Mouse (Mus musculus): ENCODE results near the gene Gm20388.
"Not testable (repeated sequence)": the region's sequence is repeated elsewhere in the genome, so short reads cannot be mapped to it uniquely, and the experiment has no call there.

Gene Gm20388

GRCm38 (mm10) chr8:122632134-122632533, 2721.5 kb downstream of the Gm20388 start:
- not testable (repeated sequence) for DNase-seq

GRCm38 (mm10) chr8:122633205-122633604, 2722.6 kb downstream of the Gm20388 start:
- DNase-seq, result no peak

DNA sequence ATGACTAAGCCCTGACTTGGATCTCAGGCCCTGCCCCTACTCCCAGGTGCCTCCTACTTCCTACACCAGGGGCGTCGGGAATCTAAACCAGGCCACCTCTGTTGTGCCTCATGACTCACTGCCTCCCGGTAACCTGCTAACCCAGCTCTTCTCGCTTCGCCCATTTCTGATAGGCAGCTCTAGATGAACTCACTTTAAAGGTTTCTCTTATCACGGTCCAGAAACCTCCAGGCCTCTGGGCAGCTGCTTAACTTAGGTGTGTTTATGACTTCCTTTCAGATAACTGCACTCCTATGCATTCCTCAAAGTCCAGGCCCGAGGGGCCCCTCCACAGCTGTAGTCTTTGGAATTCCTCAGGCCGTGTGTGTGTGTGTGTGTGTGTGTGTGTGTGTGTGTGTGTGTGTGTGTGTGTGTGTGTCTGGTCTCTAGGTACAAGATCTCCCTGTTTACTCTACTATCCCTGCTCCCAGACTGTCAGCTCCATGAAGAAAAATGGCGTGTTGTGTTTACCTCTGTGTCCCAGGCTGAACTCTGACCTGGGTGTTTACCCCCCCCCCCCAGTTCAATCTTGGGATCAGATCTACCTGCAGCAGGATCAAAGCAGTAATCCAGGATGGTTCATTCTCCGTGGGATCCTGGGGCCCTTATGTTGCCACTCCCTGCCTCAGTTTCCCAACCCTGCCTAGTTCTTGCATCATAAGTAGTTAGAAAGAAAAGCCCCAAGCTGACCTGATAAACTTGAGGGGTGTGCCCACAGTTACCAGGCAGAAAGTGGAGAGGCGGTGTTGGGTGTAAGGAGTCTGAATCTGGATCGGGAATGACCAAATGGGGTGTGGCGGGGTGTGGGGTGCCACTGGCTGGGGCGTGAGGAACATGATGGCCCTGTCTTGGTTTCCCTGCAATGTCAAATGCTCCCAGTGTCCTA, 2725.5 kb downstream of the Gm20388 start:
- DNase-seq, result no peak

- no peak for DNase-seq
Observed at GRCm38 (mm10) chr8:122636803-122637175, 2726.1 kb downstream of the Gm20388 start.

DNA sequence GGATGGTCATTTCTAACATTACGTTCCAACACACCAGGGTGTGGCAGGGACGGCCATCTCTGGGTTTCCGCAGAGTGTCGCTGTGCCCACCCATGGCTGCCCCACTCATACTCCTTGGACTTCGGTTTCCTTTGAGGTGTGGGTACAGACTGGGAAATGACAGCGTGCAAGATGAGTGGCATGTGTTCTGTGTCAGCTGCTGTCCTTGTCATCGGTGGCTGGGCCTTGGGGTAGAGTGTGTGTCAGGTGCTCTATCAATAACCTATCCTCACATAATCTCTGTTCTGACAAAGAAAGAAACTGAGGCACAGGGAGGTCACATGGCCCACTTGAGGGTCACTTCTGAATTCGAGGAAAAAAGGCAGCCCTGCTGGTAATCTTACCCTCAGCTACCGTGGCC, 2726.6 kb downstream of the Gm20388 start:
- no peak for DNase-seq

DNA sequence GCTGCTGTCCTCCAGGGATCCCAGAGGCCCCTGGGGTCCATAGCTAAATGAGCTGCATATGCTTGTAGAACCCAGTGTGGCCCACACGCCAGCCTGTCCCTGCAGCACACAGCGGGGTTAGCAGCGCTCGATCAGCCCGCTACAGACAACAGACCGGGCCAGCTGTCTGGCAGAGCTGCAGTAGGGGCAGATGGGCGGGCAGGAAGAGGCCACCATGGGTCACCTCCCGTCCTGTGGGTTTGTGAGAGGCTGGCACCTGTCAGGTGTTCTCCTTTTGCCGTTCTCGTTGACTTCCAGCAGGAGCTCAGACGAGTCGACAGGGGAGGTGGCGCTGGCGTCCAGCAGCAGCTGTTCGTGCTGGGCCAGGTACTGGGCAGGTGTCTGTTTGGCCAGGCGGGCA, 2728.0 kb downstream of the Gm20388 start:
- no peak for DNase-seq

GRCm38 (mm10) chr8:122639521-122640248, 2729.0 kb downstream of the Gm20388 start:
- no peak for DNase-seq

DNA sequence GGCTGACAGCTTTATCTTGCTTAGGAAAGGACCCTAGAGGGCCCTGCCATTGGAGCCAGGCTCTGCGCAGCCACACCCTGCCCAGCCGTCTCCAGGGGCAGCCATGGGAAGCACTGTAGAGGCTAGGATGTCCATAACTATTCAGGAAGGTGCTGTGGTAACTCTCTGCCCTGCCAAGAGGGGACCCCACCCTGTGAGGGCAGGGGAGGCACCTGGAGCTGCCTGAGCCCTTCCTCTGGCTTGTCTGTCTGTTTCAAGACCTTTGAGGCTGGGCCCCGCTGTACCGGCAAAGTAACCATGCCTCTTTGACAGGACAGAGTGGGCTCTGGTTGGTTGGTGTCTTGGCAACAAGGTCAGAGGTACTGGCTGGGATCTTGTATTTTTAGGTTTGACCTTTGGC, 2730.2 kb downstream of the Gm20388 start:
- no peak for DNase-seq

DNA sequence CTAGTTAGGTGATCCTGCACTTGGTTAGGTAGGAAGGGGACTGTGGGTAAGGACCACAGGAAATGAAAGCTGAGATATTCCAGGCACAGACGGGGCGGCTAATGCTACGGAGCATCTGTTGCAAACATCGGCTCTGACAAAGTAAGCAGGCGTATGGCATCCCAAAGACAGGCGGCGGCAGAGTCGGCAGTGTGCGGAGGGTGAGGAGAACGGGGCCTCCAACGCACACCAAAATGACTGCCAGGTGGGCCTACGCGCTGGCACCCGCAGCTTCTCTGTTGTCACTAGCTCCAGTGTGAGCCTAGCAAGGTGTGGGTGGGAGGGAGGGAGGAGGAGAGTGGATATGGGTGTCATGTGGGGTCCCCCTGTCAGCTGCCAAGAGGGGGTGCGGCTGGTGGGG, 2730.8 kb downstream of the Gm20388 start:
- DNase-seq, result no peak

DNA sequence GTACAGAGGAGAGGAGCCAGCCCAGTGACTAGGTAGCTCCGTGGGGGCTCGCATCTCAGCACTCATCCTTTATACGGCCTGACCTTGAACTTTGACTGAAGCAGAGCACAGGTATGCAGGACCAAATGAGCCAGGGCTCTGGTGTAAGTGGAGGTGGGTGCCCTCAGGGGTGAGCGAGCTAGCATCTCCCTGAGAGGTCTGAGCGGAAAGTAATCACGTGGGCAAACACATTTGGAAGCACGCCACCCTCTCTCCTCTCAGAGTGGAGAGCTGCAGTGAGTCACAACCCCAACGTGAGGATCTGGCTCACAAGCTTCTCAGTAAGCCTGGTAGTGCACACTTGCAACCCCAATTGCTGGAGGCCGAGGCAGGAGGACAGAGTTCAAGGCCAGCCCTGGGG, 2731.4 kb downstream of the Gm20388 start:
- DNase-seq, result no peak

DNA sequence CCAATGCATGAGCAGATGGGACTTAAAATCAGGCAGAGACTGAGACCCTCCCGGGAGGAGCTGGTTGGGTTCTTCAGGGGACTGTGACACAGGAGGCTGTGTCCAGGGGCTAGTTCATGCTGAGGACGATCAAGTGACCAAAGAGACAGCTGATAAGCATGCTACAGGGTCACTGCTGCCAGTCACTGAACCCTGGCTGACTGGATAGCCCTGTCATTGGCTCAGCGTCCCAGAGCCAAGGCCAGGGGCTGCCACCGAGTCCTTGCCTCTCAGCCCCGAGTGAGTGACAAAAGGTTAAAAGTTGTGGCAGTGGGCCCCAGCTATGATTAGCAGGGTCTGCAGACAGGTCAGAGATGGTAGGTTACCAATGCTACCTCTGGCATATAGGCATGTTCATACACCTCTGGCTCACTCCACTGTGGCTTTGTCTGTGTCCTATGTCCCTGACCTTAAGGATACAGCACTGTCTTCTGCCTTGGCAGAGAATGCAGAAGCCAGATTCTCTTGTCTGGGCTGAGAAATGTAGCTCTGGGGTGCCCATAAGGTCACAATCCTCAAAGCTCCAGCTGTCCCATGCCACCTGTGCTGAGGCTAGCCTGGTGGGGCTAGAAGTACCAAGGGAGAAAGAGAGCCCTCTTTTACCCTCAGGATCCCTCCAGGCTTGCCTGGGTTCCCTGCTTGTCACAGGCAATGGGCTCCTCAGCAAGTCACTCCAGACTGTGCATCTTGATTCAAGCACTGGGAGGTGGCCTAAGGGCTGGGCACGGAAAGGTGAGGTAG, 2733.7 kb downstream of the Gm20388 start:
- DNase-seq, result no peak

- no peak for DNase-seq
Observed at GRCm38 (mm10) chr8:122646337-122646736, 2735.7 kb downstream of the Gm20388 start.

DNA sequence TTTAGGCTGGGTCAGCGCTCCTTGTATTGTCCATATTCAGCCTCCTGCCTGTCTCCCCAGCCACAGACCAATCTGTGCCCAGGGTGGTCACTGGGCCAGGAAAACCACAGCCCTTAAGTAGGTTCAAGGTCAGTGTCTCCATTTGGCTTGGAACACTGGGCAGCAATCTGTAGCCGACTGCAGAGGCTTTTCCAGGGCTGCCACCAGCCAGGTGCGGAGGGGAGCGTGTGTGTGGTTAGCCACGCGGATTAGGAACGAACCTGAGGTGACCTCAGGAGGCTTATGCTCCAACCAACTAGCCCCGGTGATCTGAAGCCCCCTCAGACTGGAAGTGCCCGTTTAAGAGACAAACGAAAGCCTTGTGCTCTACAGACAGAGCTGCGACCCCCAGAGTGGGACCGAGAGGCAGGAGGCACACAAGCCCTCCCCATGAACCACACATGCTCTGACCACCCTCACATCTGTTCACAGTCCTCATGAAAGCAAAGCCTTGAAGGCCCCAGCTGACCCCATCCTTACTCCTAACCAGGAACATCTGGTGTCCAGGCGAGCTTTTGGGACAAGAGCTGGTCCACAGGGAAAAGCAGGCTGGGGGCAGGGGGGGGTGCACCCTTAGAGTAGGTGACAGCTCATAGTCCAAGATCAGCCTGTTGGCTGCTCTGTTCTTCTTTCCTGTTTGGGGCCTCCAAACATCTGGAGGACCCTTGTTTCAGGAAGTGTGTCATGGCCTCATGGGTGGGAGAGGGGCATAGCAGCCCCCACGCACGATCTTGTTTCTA, 2737.7 kb downstream of the Gm20388 start:
- no peak for DNase-seq

DNA sequence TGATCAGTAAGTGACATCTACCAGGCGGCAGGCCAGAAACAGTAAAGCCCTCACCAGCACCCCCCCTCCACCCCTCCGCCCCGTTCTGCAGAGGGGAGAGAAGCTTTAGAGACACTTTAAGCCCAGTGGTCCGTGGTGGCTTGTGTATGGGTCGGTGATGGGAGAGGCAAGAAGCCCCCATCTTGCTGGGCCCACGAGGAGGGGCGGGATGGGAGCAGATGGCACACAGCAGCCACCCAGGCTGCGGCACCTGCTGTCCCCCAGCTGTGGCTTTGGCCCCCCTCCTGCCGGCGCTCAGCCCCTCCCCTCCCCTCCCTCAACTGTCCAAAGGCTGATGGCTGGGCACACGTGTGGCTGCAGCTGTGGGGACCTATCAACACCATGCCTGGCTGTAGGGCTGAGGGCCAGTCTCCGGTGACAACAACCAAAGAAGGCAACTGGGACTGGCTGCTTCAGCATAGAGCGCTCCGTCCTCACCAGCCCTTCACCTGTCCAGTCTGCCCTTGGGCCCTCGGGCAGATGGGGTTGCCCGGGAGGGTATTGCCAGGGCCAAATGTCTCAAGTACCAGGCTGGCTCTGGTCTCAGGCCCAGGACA, 2740.8 kb downstream of the Gm20388 start:
- DNase-seq, result no peak

GRCm38 (mm10) chr8:122652643-122653042, 2742.0 kb downstream of the Gm20388 start:
- DNase-seq, result no peak

DNA sequence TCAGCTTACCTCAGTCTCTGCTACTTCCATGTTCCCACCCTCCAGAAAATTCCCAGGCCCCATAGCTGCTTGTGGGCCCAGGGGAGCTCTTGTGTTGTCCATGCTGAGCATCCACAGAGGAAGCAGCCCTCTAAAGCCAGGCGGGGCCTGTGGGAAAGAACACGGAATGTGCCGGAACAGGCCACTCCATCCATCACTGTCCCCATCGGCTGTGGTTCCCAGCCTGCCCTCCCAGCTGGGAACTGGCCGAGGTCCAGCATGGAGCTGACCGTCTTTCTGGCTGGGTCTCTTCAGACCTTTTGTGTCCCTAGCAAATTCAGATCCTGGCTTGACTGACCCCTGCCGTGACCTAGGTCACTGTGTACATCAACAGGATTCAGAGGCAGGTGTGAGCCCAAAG, 2744.1 kb downstream of the Gm20388 start:
- DNase-seq, result no peak

GRCm38 (mm10) chr8:122656056-122656999, 2745.7 kb downstream of the Gm20388 start:
- DNase-seq, result no peak

DNA sequence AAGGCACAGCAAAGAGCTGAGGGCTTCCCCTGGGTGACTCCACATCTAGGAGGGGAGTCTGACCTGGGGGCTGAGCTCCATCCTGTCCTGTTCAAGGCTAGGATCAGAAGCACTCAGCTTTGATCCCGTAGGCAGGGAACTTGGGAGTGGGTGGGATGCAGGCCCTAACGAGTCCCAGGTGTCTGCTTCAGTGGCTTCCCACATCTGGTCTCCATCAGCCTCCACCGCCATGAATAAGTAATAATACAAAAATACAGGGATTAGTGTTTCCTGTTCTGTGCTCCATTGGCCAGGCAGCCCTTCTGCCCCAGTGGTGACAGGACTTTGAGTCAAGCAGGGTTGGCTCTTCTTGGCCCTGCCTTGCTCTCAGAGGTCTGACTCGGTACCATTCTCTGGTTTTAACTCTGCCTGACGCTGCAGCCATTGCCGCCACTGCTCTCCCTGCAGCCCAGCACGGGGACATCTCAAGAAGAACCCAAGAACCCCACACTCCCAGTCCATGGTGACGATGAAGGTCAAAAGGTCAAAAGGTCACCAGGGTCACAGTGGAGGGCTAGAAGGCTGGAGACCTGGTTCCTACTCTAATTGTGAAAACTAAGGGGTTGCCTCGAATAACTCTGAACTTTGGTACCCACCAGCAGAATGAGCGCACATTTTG, 2747.6 kb downstream of the Gm20388 start:
- DNase-seq, result no peak

DNA sequence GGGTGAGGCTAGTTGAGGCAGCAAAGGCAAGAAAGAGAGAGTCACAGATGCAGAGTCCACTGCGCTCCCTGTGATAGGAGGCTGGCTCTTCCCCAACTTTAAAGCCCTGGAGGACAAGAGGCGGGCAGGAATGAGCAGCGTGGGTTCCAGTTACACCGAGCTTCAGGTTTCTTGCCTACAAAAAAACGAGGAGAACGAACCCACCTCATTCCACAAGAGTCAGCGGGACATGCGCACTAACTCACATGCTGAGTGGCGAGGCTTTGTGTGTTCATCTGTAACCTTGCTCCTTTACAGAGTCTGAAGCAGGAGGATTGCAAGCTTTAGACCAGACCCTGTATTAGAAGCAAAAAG, 2748.1 kb downstream of the Gm20388 start:
- no peak for DNase-seq

DNA sequence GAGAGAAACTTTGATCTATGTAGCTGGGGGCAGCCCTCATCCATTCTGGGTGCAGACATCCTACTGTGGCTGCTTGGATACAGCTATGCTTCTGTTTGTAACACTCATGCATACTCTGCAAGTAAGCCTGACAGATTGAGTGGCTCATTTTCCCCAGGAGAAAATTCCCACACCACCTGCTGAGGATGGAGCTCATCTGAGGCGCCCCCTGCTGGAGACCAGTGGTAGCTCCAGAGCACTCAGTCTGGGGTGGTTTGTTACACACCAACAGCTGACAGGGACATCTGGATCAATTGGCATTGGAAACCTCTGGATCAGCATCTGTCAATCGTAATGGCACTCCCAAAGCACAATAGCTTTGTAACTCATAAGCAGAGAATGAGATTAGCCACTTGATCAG, 2749.4 kb downstream of the Gm20388 start:
- DNase-seq, result peak; percentile 68 to 70

Data from B cell, adult 2 months (primary cell).